In the genomic region with DNA sequence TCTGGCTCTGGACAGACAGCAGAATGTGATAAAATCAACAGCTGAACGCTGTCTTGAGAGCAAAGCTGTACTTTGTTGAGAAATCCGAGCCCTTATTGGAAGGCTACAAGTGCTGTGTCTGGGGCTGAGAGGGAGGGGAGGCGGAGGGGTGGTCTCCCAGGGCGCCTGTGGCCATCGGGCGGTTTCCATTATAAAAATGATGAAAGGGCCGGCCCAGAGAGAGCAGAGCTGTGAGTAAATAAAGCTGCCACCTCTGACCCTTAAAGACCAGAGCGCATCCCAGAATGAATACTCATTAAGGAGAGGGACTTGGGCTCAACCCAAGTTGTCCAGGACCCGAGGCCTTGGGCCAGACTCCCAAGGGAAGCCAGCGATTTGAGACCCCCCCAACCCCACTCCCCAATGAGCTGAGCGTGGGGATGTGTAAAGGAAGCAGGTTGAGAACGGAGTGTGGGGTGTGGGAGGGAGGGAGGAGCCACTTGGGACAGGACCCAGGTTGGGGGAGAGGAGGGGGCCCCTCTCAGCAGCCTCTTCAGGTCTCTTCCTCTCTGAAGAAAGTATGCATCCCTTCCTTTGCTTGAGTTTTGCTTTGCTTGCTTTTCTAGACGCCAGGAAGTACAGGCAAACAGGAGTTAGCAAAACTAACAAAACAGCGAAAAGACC, we compare ENCODE assay signal across 21 mouse cellular contexts. TPM values are rescaled to one million over a fixed set of nuclear protein-coding genes. Genes with fewer than 3 reads are reported as not detected.
DNase-seq lines count a peak whose midpoint lies in the region; ATAC-seq and TF ChIP-seq lines count a peak whose summit lies in the region.
"Had no signal": no experiment of that assay in that cellular context is flagged by ENCODE, and none has a peak within 500 bp of the region (broad histone marks: within the 10 kb centered on the region; RNA-seq: fewer than 3 reads in every experiment).

No protein-coding gene starts in this region.

- TF ChIP-seq CTCF in forebrain, postnatal 0 days (IDR thresholded peaks at IDR 0.05; ENCODE audit: low read depth) = no peak

- WGBS in forebrain, postnatal 0 days = 17% methylated on average over 14 of the region's 14 CpGs
- 20% methylated on average over 14 of the region's 14 CpGs for WGBS in forebrain, embryonic 11.5 days
- 19% methylated on average over 14 of the region's 14 CpGs for WGBS in midbrain, embryonic 11.5 days
- WGBS in midbrain, embryonic 15.5 days = 17% methylated on average over 14 of the region's 14 CpGs
- 13% methylated on average over 14 of the region's 14 CpGs for WGBS in stomach, embryonic 15.5 days

- H3K27ac ChIP-seq in forebrain, postnatal 0 days (ENCODE audit: low read depth, low read length) = no peak overlapping the region
- no peak overlapping the region for H3K27ac ChIP-seq in forebrain, embryonic 11.5 days (ENCODE audit: low read depth, low read length)
- no peak overlapping the region for H3K27ac ChIP-seq in midbrain, embryonic 11.5 days (ENCODE audit: low read depth, low read length)
- H3K27ac ChIP-seq in midbrain, embryonic 15.5 days = no peak overlapping the region
- H3K27ac ChIP-seq in stomach, embryonic 15.5 days = no peak overlapping the region
- H3K27ac ChIP-seq: forebrain, embryonic 15.5 days; heart, embryonic 13.5 days; layer of hippocampus, adult 2 months had no signal

- DNase-seq in forebrain, postnatal 0 days = no peak
- no peak for DNase-seq in forebrain, embryonic 11.5 days (ENCODE audit: low spot score)
- peak; percentile 65 for DNase-seq in kidney, postnatal 10 days
- DNase-seq in kidney, adult 18-20 months = no peak
- peak; percentile 82 for DNase-seq in midbrain, embryonic 11.5 days (ENCODE audit: low spot score, missing footprints)
- DNase-seq: adrenal gland, postnatal 10 days; B cell, adult 2 months; cerebellum, adult 2 months; heart, postnatal 36 days; liver; liver, postnatal 0 days had no signal

- H3K27me3 ChIP-seq in forebrain, postnatal 0 days (ENCODE audit: insufficient read depth, low read length) = peaks cover 18% of the 10 kb centered on the region
- H3K27me3 ChIP-seq in forebrain, embryonic 11.5 days (ENCODE audit: control insufficient read depth, insufficient read depth, low read length) = peaks cover 11% of the 10 kb centered on the region; the same call in 1 of the 2 replicates
- peaks cover 22% of the 10 kb centered on the region for H3K27me3 ChIP-seq in midbrain, embryonic 11.5 days (ENCODE audit: control insufficient read depth, insufficient read depth, low read length)
- peaks cover 38% of the 10 kb centered on the region for H3K27me3 ChIP-seq in midbrain, embryonic 15.5 days (replicated peaks)
- H3K27me3 ChIP-seq in stomach, embryonic 15.5 days (replicated peaks) = peaks cover 24% of the 10 kb centered on the region

- H3K36me3 ChIP-seq in forebrain, postnatal 0 days (ENCODE audit: insufficient read depth) = no peaks in the 10 kb centered on the region
- no peaks in the 10 kb centered on the region for H3K36me3 ChIP-seq in forebrain, embryonic 11.5 days (ENCODE audit: control insufficient read depth, insufficient read depth, low read length)
- H3K36me3 ChIP-seq in midbrain, embryonic 11.5 days (ENCODE audit: control insufficient read depth, insufficient read depth, low read length) = no peaks in the 10 kb centered on the region
- H3K36me3 ChIP-seq in midbrain, embryonic 15.5 days (replicated peaks) = no peaks in the 10 kb centered on the region
- no peaks in the 10 kb centered on the region for H3K36me3 ChIP-seq in stomach, embryonic 15.5 days
- H3K36me3 ChIP-seq: forebrain, embryonic 15.5 days; heart, embryonic 13.5 days had no signal

- H3K4me2 ChIP-seq in forebrain, postnatal 0 days (ENCODE audit: low read depth) = no peak overlapping the region
- H3K4me2 ChIP-seq in forebrain, embryonic 11.5 days (ENCODE audit: low read depth, low read length, severe bottlenecking) = no peak overlapping the region
- 0 out of 2 replicates have a peak overlapping the region, but pooled peaks have one; percentile 8 for H3K4me2 ChIP-seq in midbrain, embryonic 11.5 days
- H3K4me2 ChIP-seq in midbrain, embryonic 15.5 days = no peak overlapping the region
- H3K4me2 ChIP-seq in stomach, embryonic 15.5 days = peak overlapping the region; percentile 19; the same call in 1 of the 2 replicates
- H3K4me2 ChIP-seq: forebrain, embryonic 15.5 days; heart, embryonic 13.5 days had no signal

- peak; percentile 56 for ATAC-seq in forebrain, postnatal 0 days
- ATAC-seq in forebrain, embryonic 11.5 days (replicated peaks; ENCODE audit: low FRiP score) = no peak
- ATAC-seq in midbrain, embryonic 11.5 days (ENCODE audit: low FRiP score) = 0 out of 2 replicates have a peak, but pooled peaks have one; percentile 50
- no peak for ATAC-seq in midbrain, embryonic 15.5 days (replicated peaks)
- ATAC-seq in stomach, embryonic 15.5 days (ENCODE audit: insufficient read depth, low FRiP score, low read depth) = peak; percentile 68
- no peak for ATAC-seq in inflammation-experienced regulatory T-cells, adult 6 months
- ATAC-seq: forebrain, embryonic 15.5 days; liver, postnatal 0 days had no signal

- no peak overlapping the region for H3K4me3 ChIP-seq in forebrain, postnatal 0 days (ENCODE audit: low read depth, low read length)
- H3K4me3 ChIP-seq in forebrain, embryonic 11.5 days (ENCODE audit: low read depth, low read length) = no peak overlapping the region
- no peak overlapping the region for H3K4me3 ChIP-seq in midbrain, embryonic 11.5 days (ENCODE audit: low read depth, low read length)
- H3K4me3 ChIP-seq in midbrain, embryonic 15.5 days = no peak overlapping the region
- no peak overlapping the region for H3K4me3 ChIP-seq in stomach, embryonic 15.5 days (replicated peaks)
- H3K4me3 ChIP-seq: forebrain, embryonic 15.5 days; heart, embryonic 13.5 days; layer of hippocampus, adult 2 months had no signal

- no peak overlapping the region for H3K9ac ChIP-seq in forebrain, postnatal 0 days
- no peak overlapping the region for H3K9ac ChIP-seq in forebrain, embryonic 11.5 days (ENCODE audit: low read length)
- H3K9ac ChIP-seq in midbrain, embryonic 11.5 days (ENCODE audit: low read length) = no peak overlapping the region
- H3K9ac ChIP-seq in midbrain, embryonic 15.5 days = no peak overlapping the region
- H3K9ac ChIP-seq in stomach, embryonic 15.5 days = no peak overlapping the region
- H3K9ac ChIP-seq: forebrain, embryonic 15.5 days; heart, embryonic 13.5 days; liver, postnatal 0 days had no signal

- H3K9me3 ChIP-seq in forebrain, postnatal 0 days (ENCODE audit: low read length) = no peaks in the 10 kb centered on the region
- no peaks in the 10 kb centered on the region for H3K9me3 ChIP-seq in forebrain, embryonic 11.5 days (ENCODE audit: control insufficient read depth, low read length)
- no peaks in the 10 kb centered on the region for H3K9me3 ChIP-seq in midbrain, embryonic 11.5 days (ENCODE audit: control insufficient read depth, low read length)
- H3K9me3 ChIP-seq in midbrain, embryonic 15.5 days = no peaks in the 10 kb centered on the region
- H3K9me3 ChIP-seq in stomach, embryonic 15.5 days = no peaks in the 10 kb centered on the region
- H3K9me3 ChIP-seq: forebrain, embryonic 15.5 days; heart, embryonic 13.5 days had no signal

- no peaks in the 10 kb centered on the region for H3K4me1 ChIP-seq in forebrain, postnatal 0 days (ENCODE audit: insufficient read depth)
- H3K4me1 ChIP-seq in forebrain, embryonic 11.5 days (replicated peaks; ENCODE audit: control insufficient read depth, insufficient read depth, low read length) = peaks cover 3% of the 10 kb centered on the region
- peaks cover 7% of the 10 kb centered on the region for H3K4me1 ChIP-seq in midbrain, embryonic 11.5 days (ENCODE audit: control insufficient read depth, insufficient read depth, low read length)
- H3K4me1 ChIP-seq in midbrain, embryonic 15.5 days = peaks cover 3% of the 10 kb centered on the region; the same call in 1 of the 2 replicates
- peaks cover 3% of the 10 kb centered on the region for H3K4me1 ChIP-seq in stomach, embryonic 15.5 days
- H3K4me1 ChIP-seq: heart, embryonic 13.5 days had no signal

RNA-seq across cellular contexts. Expression of a gene that starts 18.4 kb away (rescaled TPM):
- total RNA-seq in forebrain, postnatal 0 days (2014; rRNA removed) = not detected in 2 replicates
- not detected in 2 replicates for polyA plus RNA-seq in forebrain, postnatal 0 days (2015; fragmentation: Nextera tagmentation; extraction: Ambion mirVana)
- polyA plus RNA-seq in forebrain, embryonic 11.5 days (2014; fragmentation: Nextera tagmentation; extraction: Ambion mirVana) = not detected in 2 replicates
- 0.27 and 0.32 TPM in 2 replicates for polyA plus RNA-seq in midbrain, embryonic 11.5 days (2014; fragmentation: Nextera tagmentation; extraction: Ambion mirVana)
- polyA plus RNA-seq in midbrain, embryonic 15.5 days (2015; fragmentation: Nextera tagmentation; extraction: Ambion mirVana) = not detected in 2 replicates
- 5.4 and 6.5 TPM in 2 replicates for polyA plus RNA-seq in stomach, embryonic 15.5 days (2015; fragmentation: Nextera tagmentation; extraction: Ambion mirVana)
- not detected for polyA plus RNA-seq in inflammation-experienced regulatory T-cells, adult 6 months (2017; shearing (Covaris generic))
- total RNA-seq: granulocyte monocyte progenitor cell, adult 5-6 weeks; heart, postnatal 36 days; layer of hippocampus, adult 2 months; left cerebral cortex, postnatal 36 days; neutrophil, adult 5-6 weeks had no signal
- polyA plus RNA-seq: forebrain, embryonic 15.5 days; liver, postnatal 0 days; small intestine, adult 2 months had no signal

RNA-seq across cellular contexts. Expression of a gene that starts 57.1 kb away (rescaled TPM):
- total RNA-seq in forebrain, postnatal 0 days (2014; rRNA removed) = 1.8 and 6.1 TPM in 2 replicates
- polyA plus RNA-seq in forebrain, postnatal 0 days (2015; fragmentation: Nextera tagmentation; extraction: Ambion mirVana) = 1.4 and 1.7 TPM in 2 replicates
- 0.20 and 0.31 TPM in 2 replicates for polyA plus RNA-seq in forebrain, embryonic 11.5 days (2014; fragmentation: Nextera tagmentation; extraction: Ambion mirVana)
- polyA plus RNA-seq in midbrain, embryonic 11.5 days (2014; fragmentation: Nextera tagmentation; extraction: Ambion mirVana) = 0.38 and 0.39 TPM in 2 replicates
- polyA plus RNA-seq in midbrain, embryonic 15.5 days (2015; fragmentation: Nextera tagmentation; extraction: Ambion mirVana) = 1.3 TPM in 2 replicates
- 49.2 and 50.1 TPM in 2 replicates for polyA plus RNA-seq in stomach, embryonic 15.5 days (2015; fragmentation: Nextera tagmentation; extraction: Ambion mirVana)
- 1 to 10 TPM in 1 of 3 experiments, under 1 TPM in 2; 0.21 to 1.0 (median 0.56) TPM for polyA plus RNA-seq in inflammation-experienced regulatory T-cells, adult 6 months (2017; shearing (Covaris generic))
- total RNA-seq: granulocyte monocyte progenitor cell, adult 5-6 weeks; neutrophil, adult 5-6 weeks had no signal

Comparison
In these comparisons a context has a peak if more than half of its experiments do, and no peak if none do; other contexts are left out.
1. ATAC-seq: peak in forebrain, postnatal 0 days (single experiment), midbrain, embryonic 11.5 days (single experiment) and stomach, embryonic 15.5 days (single experiment); none in forebrain, embryonic 11.5 days (single experiment), midbrain, embryonic 15.5 days (single experiment) and inflammation-experienced regulatory T-cells, adult 6 months (single experiment).
2. DNase-seq: peak in kidney, postnatal 10 days (single experiment) and midbrain, embryonic 11.5 days (single experiment); none in forebrain, postnatal 0 days (single experiment), forebrain, embryonic 11.5 days (single experiment) and kidney, adult 18-20 months (single experiment).
3. H3K4me2 ChIP-seq: peak in midbrain, embryonic 11.5 days (single experiment) and stomach, embryonic 15.5 days (single experiment); none in forebrain, postnatal 0 days (single experiment), forebrain, embryonic 11.5 days (single experiment) and midbrain, embryonic 15.5 days (single experiment).
4. RNA of a gene that starts 57.1 kb away (polyA plus RNA-seq): 49.2 to 50.1 TPM in stomach, embryonic 15.5 days; 1.4 to 1.7 TPM in forebrain, postnatal 0 days, 1.3 TPM in midbrain, embryonic 15.5 days, 0.21 to 1.0 TPM in inflammation-experienced regulatory T-cells, adult 6 months, 0.38 to 0.39 TPM in midbrain, embryonic 11.5 days and 0.20 to 0.31 TPM in forebrain, embryonic 11.5 days; every median in the first group is over 10 times any median in the second.